ENCODE assay signal across 34 mouse cellular contexts in genomic region chr16:75332853-75333252, GRCm38 (mm10).
"Had no signal": no experiment of that assay in that cellular context is flagged by ENCODE, and none has a peak within 500 bp of the region (broad histone marks: within the 10 kb centered on the region; RNA-seq: fewer than 3 reads in every experiment).

No protein-coding gene starts in this region.

- H3K27me3 ChIP-seq: heart, embryonic 12.5 days; heart, embryonic 13.5 days; heart, embryonic 15.5 days; hindbrain, embryonic 12.5 days; hindbrain, embryonic 13.5 days; hindbrain, embryonic 15.5 days; intestine, embryonic 15.5 days; kidney, embryonic 15.5 days had no signal

- H3K9ac ChIP-seq: heart, embryonic 12.5 days; heart, embryonic 13.5 days; heart, embryonic 15.5 days; hindbrain, embryonic 12.5 days; hindbrain, embryonic 13.5 days; hindbrain, embryonic 14.5 days; hindbrain, embryonic 15.5 days; intestine, embryonic 15.5 days; kidney, embryonic 15.5 days had no signal

- H3K9me3 ChIP-seq: heart, embryonic 12.5 days; heart, embryonic 13.5 days; heart, embryonic 15.5 days; hindbrain, embryonic 10.5 days; hindbrain, embryonic 12.5 days; hindbrain, embryonic 13.5 days; hindbrain, embryonic 15.5 days; intestine, embryonic 15.5 days; kidney, embryonic 15.5 days had no signal

- H3K4me2 ChIP-seq: heart, embryonic 11.5 days; heart, embryonic 12.5 days; heart, embryonic 13.5 days; heart, embryonic 15.5 days; hindbrain, embryonic 12.5 days; hindbrain, embryonic 13.5 days; hindbrain, embryonic 14.5 days; hindbrain, embryonic 15.5 days; intestine, embryonic 15.5 days; kidney, embryonic 15.5 days had no signal

- H3K36me3 ChIP-seq: heart, embryonic 12.5 days; heart, embryonic 13.5 days; heart, embryonic 15.5 days; hindbrain, embryonic 10.5 days; hindbrain, embryonic 12.5 days; hindbrain, embryonic 13.5 days; hindbrain, embryonic 15.5 days; intestine, embryonic 15.5 days; kidney, embryonic 15.5 days had no signal

- H3K27ac ChIP-seq: heart, embryonic 13.5 days; heart, embryonic 15.5 days; hindbrain, embryonic 10.5 days; hindbrain, embryonic 12.5 days; hindbrain, embryonic 13.5 days; hindbrain, embryonic 14.5 days; hindbrain, embryonic 15.5 days; intestine, embryonic 15.5 days; kidney, embryonic 15.5 days; kidney, postnatal 0 days; layer of hippocampus, adult 2 months; left cerebral cortex, adult 2 months had no signal

- H3K4me1 ChIP-seq: heart, embryonic 12.5 days; heart, embryonic 13.5 days; heart, embryonic 15.5 days; hindbrain, embryonic 10.5 days; hindbrain, embryonic 12.5 days; hindbrain, embryonic 13.5 days; hindbrain, embryonic 15.5 days; intestine, embryonic 15.5 days; kidney, embryonic 15.5 days had no signal

- H3K4me3 ChIP-seq: heart, embryonic 12.5 days; heart, embryonic 13.5 days; heart, embryonic 15.5 days; hindbrain, embryonic 10.5 days; hindbrain, embryonic 12.5 days; hindbrain, embryonic 13.5 days; hindbrain, embryonic 15.5 days; intestine, embryonic 15.5 days; kidney, embryonic 15.5 days; layer of hippocampus, adult 2 months; left cerebral cortex, adult 2 months had no signal

- DNase-seq: heart, postnatal 10 days; heart, postnatal 14 days; heart, postnatal 36 days; heart, postnatal 4 days; kidney, adult 11 months; kidney, adult 18-20 months; kidney, adult 2 months; kidney, adult 8-10 months; kidney, adult 9 months; kidney, postnatal 10 days; kidney, postnatal 14 days; kidney, postnatal 25 days; kidney, postnatal 36 days; kidney, postnatal 4 days; layer of hippocampus, adult 9-11 months; layer of hippocampus, postnatal 36 days had no signal

- ATAC-seq: hindbrain, embryonic 16.5 days; inflammation-experienced regulatory T-cells, adult 6 months; intestine, embryonic 15.5 days; intestine, embryonic 16.5 days; intestine, postnatal 0 days had no signal
